In the genomic region with DNA sequence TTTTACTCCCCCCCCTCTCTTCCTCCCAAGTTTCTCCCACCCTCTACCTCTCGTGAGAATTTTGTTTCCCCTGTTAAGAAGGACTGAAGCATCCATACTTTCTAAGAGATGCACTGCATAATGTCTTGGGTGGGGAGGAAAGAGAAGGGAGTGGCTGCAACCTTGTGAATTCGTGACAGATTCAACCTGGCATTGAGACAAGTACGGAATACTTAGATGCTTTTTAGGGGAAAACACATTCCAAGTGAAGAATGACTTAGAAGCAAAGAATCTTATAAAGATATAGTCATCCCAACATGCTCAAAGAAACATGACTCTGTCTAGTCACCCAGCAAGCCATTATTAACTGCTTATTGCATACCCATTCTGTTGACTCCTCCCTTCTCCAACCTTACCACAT, we compare ENCODE assay signal across 35 mouse cellular contexts. TPM values are rescaled to one million over a fixed set of nuclear protein-coding genes. Genes with fewer than 3 reads are reported as not detected.
"Had no signal": no experiment of that assay in that cellular context is flagged by ENCODE, and none has a peak within 500 bp of the region (broad histone marks: within the 10 kb centered on the region; RNA-seq: fewer than 3 reads in every experiment).

No protein-coding gene starts in this region.

- H3K36me3 ChIP-seq: limb, embryonic 10.5 days; limb, embryonic 12.5 days; limb, embryonic 13.5 days; limb, embryonic 15.5 days; liver, embryonic 12.5 days; liver, embryonic 13.5 days; liver, embryonic 15.5 days; lung, embryonic 15.5 days; midbrain, embryonic 10.5 days; midbrain, embryonic 12.5 days; midbrain, embryonic 13.5 days; midbrain, embryonic 15.5 days; neural tube, embryonic 12.5 days had no signal

- DNase-seq: left cerebral cortex, postnatal 4 days; liver; liver, embryonic 13.5 days; liver, postnatal 0 days; lung, adult 18-20 months; lung, adult 2 months; lung, embryonic 14.5 days; lung, postnatal 10 days; lung, postnatal 14 days; lung, postnatal 36 days; lung, postnatal 4 days; midbrain, embryonic 14.5 days had no signal

- H3K9ac ChIP-seq: limb, embryonic 12.5 days; limb, embryonic 13.5 days; limb, embryonic 15.5 days; liver, embryonic 12.5 days; liver, embryonic 13.5 days; liver, embryonic 14.5 days; liver, embryonic 15.5 days; liver, postnatal 0 days; lung, embryonic 14.5 days; lung, embryonic 15.5 days; midbrain, embryonic 12.5 days; midbrain, embryonic 13.5 days; midbrain, embryonic 15.5 days; neural tube, embryonic 12.5 days had no signal

- H3K4me3 ChIP-seq: limb, embryonic 10.5 days; limb, embryonic 12.5 days; limb, embryonic 13.5 days; limb, embryonic 15.5 days; liver, embryonic 12.5 days; liver, embryonic 13.5 days; liver, embryonic 15.5 days; lung, embryonic 15.5 days; megakaryocyte, embryonic 14.5 days; midbrain, embryonic 10.5 days; midbrain, embryonic 12.5 days; midbrain, embryonic 13.5 days; midbrain, embryonic 15.5 days; myocyte; neural tube, embryonic 12.5 days had no signal

- ATAC-seq: liver, embryonic 12.5 days; liver, postnatal 0 days; lung, postnatal 0 days; midbrain, embryonic 13.5 days; midbrain, embryonic 15.5 days; midbrain, embryonic 16.5 days had no signal

- H3K4me1 ChIP-seq: limb, embryonic 10.5 days; limb, embryonic 12.5 days; limb, embryonic 13.5 days; limb, embryonic 15.5 days; liver, embryonic 12.5 days; liver, embryonic 13.5 days; liver, embryonic 15.5 days; lung, embryonic 15.5 days; midbrain, embryonic 10.5 days; midbrain, embryonic 12.5 days; midbrain, embryonic 13.5 days; midbrain, embryonic 15.5 days; neural tube, embryonic 12.5 days had no signal

- H3K9me3 ChIP-seq: limb, embryonic 10.5 days; limb, embryonic 12.5 days; limb, embryonic 13.5 days; limb, embryonic 15.5 days; liver, embryonic 12.5 days; liver, embryonic 13.5 days; liver, embryonic 15.5 days; lung, embryonic 15.5 days; megakaryocyte, embryonic 14.5 days; midbrain, embryonic 10.5 days; midbrain, embryonic 12.5 days; midbrain, embryonic 13.5 days; midbrain, embryonic 15.5 days; neural tube, embryonic 12.5 days had no signal

- H3K4me2 ChIP-seq: limb, embryonic 12.5 days; limb, embryonic 13.5 days; limb, embryonic 15.5 days; liver, embryonic 11.5 days; liver, embryonic 12.5 days; liver, embryonic 13.5 days; liver, embryonic 15.5 days; lung, embryonic 14.5 days; lung, embryonic 15.5 days; midbrain, embryonic 11.5 days; midbrain, embryonic 12.5 days; midbrain, embryonic 13.5 days; midbrain, embryonic 15.5 days; neural tube, embryonic 12.5 days had no signal

- H3K27ac ChIP-seq: limb, embryonic 10.5 days; limb, embryonic 12.5 days; limb, embryonic 13.5 days; limb, embryonic 15.5 days; liver, embryonic 12.5 days; liver, embryonic 13.5 days; liver, embryonic 14.5 days; liver, embryonic 15.5 days; lung, embryonic 15.5 days; macrophage; midbrain, embryonic 10.5 days; midbrain, embryonic 12.5 days; midbrain, embryonic 13.5 days; midbrain, embryonic 15.5 days; neural tube, embryonic 12.5 days had no signal

- H3K27me3 ChIP-seq: limb, embryonic 12.5 days; limb, embryonic 13.5 days; limb, embryonic 15.5 days; liver, embryonic 12.5 days; liver, embryonic 13.5 days; liver, embryonic 15.5 days; lung, embryonic 15.5 days; megakaryocyte, embryonic 14.5 days; midbrain, embryonic 12.5 days; midbrain, embryonic 13.5 days; midbrain, embryonic 15.5 days; neural tube, embryonic 12.5 days had no signal

RNA-seq across cellular contexts. Expression of gene Kitl, which starts 35.3 kb away (rescaled TPM):
- total RNA-seq: megakaryocyte progenitor cell, adult 5-6 weeks; megakaryocyte-erythroid progenitor cell, adult 5-6 weeks; monocyte, adult 5-6 weeks had no signal
